Mouse (Mus musculus) embryonic facial prominence, embryonic 14.5 days (tissue): ENCODE results near the gene Madd. TPM values are rescaled to one million over a fixed set of nuclear protein-coding genes. Genes with fewer than 3 reads are reported as not detected.

Experiments
- ATAC-seq: fragments of 200-750 bp; cut with Nextera tagmentation; 2 replicates; pipeline ENCODE4 v1.8.0; 2017; ENCODE audit warnings: low read depth, moderate number of reproducible peaks, moderate TSS enrichment
- DNase-seq: peaks from one replicate; pipeline ENCODE4 v3.0.0-alpha.2; 2015; ENCODE audit warnings: low spot score
- H3K27ac ChIP-seq: fragments of 300-500 bp; sonication (generic); replicated peaks from 2 replicates; pipeline ENCODE4 v1.5.1; 2014; ENCODE audit warnings: low read depth, mild to moderate bottlenecking, low read length, moderate library complexity
- H3K27me3 ChIP-seq: fragments of 300-500 bp; sonication (generic); replicated peaks from 2 replicates; pipeline ENCODE4 v1.6.1; 2014; ENCODE audit warnings: low read length; ENCODE audit not compliant: control insufficient read depth, insufficient read depth
- H3K36me3 ChIP-seq: fragments of 300-500 bp; sonication (generic); 2 replicates; pipeline ENCODE4 v1.6.1; 2014; ENCODE audit warnings: low read length, mixed read lengths; ENCODE audit not compliant: control insufficient read depth, insufficient read depth
- H3K4me1 ChIP-seq: fragments of 300-500 bp; sonication (generic); 2 replicates; pipeline ENCODE4 v1.6.1; 2014; ENCODE audit warnings: antibody characterized with exemption, low read length; ENCODE audit not compliant: control insufficient read depth, insufficient read depth
- H3K4me2 ChIP-seq: fragments of 300-500 bp; sonication (generic); 2 replicates; pipeline ENCODE4 v1.6.1; 2014; ENCODE audit warnings: low read depth, mild to moderate bottlenecking, low read length, moderate library complexity, mixed read lengths
- H3K4me3 ChIP-seq: fragments of 300-500 bp; sonication (generic); 2 replicates; pipeline ENCODE4 v1.5.1; 2014; ENCODE audit warnings: low read depth, mild to moderate bottlenecking, low read length
- H3K9ac ChIP-seq: fragments of 300-500 bp; sonication (generic); 2 replicates; pipeline ENCODE4 v1.6.1; 2014; ENCODE audit warnings: low read depth, mild to moderate bottlenecking, low read length, moderate library complexity, mixed read lengths
- H3K9me3 ChIP-seq: fragments of 300-500 bp; sonication (generic); 2 replicates; pipeline ENCODE4 v1.6.1; 2016; ENCODE audit warnings: low read length; ENCODE audit not compliant: control insufficient read depth
- WGBS: fragments of 180-500 bp; shearing (Covaris S2); extraction: QIAGEN DNeasy Blood & Tissue Kit; methylation state at CpG from one replicate; pipeline ENCODE4 v1.1.7; 2014; 5-methylcytosine and 5-hydroxymethylcytosine counted together
- polyA plus RNA-seq: library from polyadenylated mRNA; unstranded; fragments of >200 nt; fragmentation: Nextera tagmentation; extraction: Ambion mirVana; gene quantifications from 2 replicates; pipeline ENCODE4 v1.2.1, GENCODE M21; 2014

Madd gene
- polyA plus RNA-seq, 1 experiment from 2014 or later: 7.9 TPM

DNA sequence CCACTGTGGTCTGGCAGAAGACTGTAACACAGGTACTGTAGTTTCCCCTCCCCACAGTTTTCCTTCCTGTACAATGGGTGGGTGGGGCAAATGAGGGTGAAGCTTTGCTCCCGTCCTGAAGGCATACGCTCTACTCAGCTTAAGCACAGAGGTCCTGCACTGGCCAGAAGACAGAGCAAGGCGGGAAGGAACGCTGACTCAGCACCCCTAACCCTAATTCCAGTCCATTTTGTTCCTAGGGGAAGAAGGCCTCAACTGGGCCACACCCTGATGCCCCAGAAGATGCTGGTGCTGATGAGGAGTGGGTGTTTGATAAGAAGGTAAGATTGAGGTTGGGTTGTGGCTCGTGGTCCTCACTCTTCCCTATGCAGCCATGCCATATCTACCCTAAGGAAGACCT is 54.9 kb downstream of the Madd start:
- H3K9me3 ChIP-seq: no peaks in the 10 kb centered on the region
- H3K27ac ChIP-seq: no peak overlapping the region
- H3K27me3 ChIP-seq: no peaks in the 10 kb centered on the region
- DNase-seq (no peak), ATAC-seq (no peak)
- no peaks in the 10 kb centered on the region for H3K4me1 ChIP-seq
- no peak overlapping the region for H3K4me3 ChIP-seq
- WGBS: 88% methylated on average over 5 of the region's 5 CpGs
- no peaks in the 10 kb centered on the region for H3K36me3 ChIP-seq
- H3K9ac ChIP-seq: no peak overlapping the region
- no peak overlapping the region for H3K4me2 ChIP-seq

DNA sequence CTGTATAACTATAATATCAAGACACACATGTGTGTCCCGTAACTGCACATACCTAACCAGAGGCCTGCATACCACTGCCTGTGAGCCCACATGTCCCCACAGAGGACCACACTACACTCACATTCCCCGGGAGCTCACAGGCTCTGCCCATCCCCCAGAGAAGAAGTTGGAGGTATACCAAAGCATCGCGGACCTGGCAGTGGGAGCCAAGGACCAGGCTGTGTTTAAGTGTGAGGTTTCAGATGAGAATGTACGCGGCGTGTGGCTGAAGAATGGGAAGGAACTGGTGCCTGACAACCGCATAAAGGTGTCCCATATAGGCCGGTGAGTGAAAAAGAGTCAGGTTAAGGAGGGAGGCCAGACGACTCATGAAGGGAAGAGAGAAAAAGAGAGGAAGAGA is 58.5 kb downstream of the Madd start:
- no peak overlapping the region for H3K4me2 ChIP-seq
- DNase-seq: no peak
- no peak for ATAC-seq
- H3K27me3 ChIP-seq: no peaks in the 10 kb centered on the region; the same call in 1 of the 2 replicates
- WGBS: 85% methylated on average over 10 of the region's 10 CpGs
- H3K36me3 ChIP-seq: no peaks in the 10 kb centered on the region
- H3K9ac ChIP-seq: no peak overlapping the region
- H3K9me3 ChIP-seq: no peaks in the 10 kb centered on the region
- H3K4me1 ChIP-seq: no peaks in the 10 kb centered on the region
- no peak overlapping the region for H3K4me3 ChIP-seq
- no peak overlapping the region for H3K27ac ChIP-seq

DNA sequence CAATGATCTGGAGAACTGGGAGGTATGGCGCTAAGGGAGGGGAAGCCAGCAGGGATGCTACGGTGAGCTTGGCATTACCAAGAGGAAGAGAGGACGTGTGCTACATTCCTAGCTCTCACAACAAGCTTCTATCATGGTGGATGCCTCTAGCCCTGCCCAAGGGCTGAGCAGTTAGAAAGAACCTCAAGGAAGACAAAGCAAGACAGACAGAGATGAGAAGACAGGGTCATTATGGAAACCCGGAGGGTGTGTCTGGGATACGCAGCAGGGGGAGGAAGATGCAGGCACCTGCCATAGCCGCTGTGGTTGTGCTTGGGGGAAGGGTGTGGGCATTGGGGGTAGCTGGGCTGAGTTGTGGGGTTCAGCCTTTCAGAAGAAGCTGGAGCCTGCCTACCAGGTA is 60.1 kb downstream of the Madd start:
- no peak overlapping the region for H3K4me3 ChIP-seq
- ATAC-seq (no peak), DNase-seq (no peak)
- H3K9me3 ChIP-seq: no peaks in the 10 kb centered on the region
- H3K4me1 ChIP-seq: no peaks in the 10 kb centered on the region
- no peaks in the 10 kb centered on the region for H3K36me3 ChIP-seq
- WGBS: 77% methylated on average over 6 of the region's 6 CpGs
- no peak overlapping the region for H3K4me2 ChIP-seq
- H3K9ac ChIP-seq: no peak overlapping the region
- no peaks in the 10 kb centered on the region; the same call in 1 of the 2 replicates for H3K27me3 ChIP-seq
- no peak overlapping the region for H3K27ac ChIP-seq

DNA sequence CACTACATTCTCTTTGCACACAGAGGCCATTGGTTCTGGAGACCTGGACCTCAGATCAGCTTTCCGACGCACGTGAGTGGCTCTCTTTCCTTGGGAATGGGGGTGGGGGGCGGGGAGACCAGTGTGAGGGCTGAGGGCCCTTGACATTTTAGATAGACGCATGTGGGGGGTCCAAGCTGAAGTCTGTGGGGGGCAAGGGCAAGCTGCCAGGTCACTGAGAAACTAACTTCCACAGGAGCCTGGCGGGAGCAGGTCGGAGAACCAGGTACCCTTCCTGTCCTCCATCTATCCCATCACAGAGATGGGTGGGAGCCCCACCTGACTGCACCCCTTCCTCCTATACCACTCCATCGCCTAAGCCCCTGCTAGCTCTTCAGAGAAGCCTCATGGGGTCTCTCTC is 62.1 kb downstream of the Madd start:
- Histone ChIP-seq H3K27ac (no peak overlapping the region), H3K4me1 (no peaks in the 10 kb centered on the region), H3K27me3 (no peaks in the 10 kb centered on the region; the same call in 1 of the 2 replicates), H3K36me3 (no peaks in the 10 kb centered on the region), H3K4me2 (no peak overlapping the region), H3K9ac (no peak overlapping the region), H3K4me3 (no peak overlapping the region), H3K9me3 (no peaks in the 10 kb centered on the region)
- ATAC-seq: no peak
- DNase-seq: no peak
- WGBS: 42% methylated on average over 7 of the region's 8 CpGs

DNA sequence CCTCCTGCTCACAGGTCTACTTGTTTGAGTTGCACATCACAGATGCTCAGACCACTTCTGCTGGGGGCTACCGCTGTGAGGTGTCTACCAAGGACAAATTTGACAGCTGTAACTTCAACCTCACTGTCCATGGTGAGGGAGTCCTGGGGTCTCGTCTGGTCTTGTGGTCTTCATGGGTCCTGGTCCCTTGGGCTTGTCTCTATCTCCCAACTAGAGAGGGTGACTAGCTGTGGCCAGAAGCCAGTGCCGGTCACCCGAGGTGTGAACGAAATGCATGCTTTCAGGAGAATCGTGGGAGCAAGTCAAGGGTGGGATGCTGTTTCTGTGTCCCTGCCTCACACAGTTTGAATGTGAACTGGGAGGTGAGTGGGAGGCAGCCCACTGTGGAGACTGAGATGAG is 62.6 kb downstream of the Madd start:
- H3K9me3 ChIP-seq: no peaks in the 10 kb centered on the region
- no peak overlapping the region for H3K27ac ChIP-seq
- ATAC-seq (no peak), DNase-seq (no peak)
- WGBS: 88% methylated on average over 6 of the region's 6 CpGs
- no peak overlapping the region for H3K9ac ChIP-seq
- H3K27me3 ChIP-seq: no peaks in the 10 kb centered on the region; the same call in 1 of the 2 replicates
- H3K4me1 ChIP-seq: no peaks in the 10 kb centered on the region
- H3K4me3 ChIP-seq: no peak overlapping the region
- no peaks in the 10 kb centered on the region for H3K36me3 ChIP-seq
- H3K4me2 ChIP-seq: no peak overlapping the region

DNA sequence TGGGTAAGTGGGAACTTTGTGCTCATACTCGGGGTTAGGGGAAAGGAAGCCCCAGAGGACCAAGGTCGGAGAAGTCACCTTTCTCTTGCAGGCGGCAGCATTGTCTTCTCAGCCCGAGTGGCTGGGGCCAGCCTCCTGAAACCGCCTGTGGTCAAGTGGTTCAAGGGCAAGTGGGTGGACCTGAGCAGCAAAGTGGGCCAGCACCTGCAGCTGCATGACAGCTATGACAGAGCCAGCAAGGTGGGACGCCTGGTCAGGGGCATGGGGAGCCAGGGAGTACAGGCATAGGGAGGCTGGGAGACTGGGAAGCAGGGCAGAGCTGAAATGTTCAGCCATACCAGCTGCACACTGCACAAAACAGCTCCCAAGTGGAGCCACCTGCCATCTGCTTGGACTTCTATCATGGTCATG is 63.4 kb downstream of the Madd start:
- Histone ChIP-seq H3K4me3 (no peak overlapping the region), H3K36me3 (no peaks in the 10 kb centered on the region), H3K4me1 (peaks cover 3% of the 10 kb centered on the region; the same call in 1 of the 2 replicates), H3K27me3 (no peaks in the 10 kb centered on the region; the same call in 1 of the 2 replicates), H3K27ac (no peak overlapping the region), H3K4me2 (no peak overlapping the region), H3K9me3 (no peaks in the 10 kb centered on the region), H3K9ac (no peak overlapping the region)
- DNase-seq: no peak
- ATAC-seq: no peak
- WGBS: 73% methylated on average over 6 of the region's 6 CpGs

DNA sequence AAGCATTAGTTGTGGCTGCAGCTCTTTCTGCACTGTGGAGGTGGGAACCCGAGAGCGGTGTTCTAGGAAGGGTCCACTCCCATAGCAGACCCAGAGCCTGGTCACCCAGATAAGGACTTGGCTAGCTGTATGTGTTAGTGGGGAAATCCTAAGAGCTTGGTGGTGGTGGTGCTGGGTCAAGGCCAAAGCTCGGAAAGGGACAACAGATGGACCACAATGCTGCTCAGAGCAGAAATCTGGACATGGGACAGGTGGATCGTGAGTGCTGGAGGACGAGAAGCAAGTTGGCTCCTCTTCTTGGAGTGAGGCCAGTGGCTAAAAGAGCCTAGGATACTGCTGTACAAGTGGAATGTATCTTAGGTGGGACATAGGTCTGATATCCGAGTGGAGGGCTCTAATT is 64.1 kb downstream of the Madd start:
- Histone ChIP-seq H3K27ac (no peak overlapping the region), H3K9me3 (no peaks in the 10 kb centered on the region), H3K4me1 (peaks cover 4% of the 10 kb centered on the region; the same call in 1 of the 2 replicates), H3K4me3 (no peak overlapping the region), H3K9ac (no peak overlapping the region), H3K4me2 (no peak overlapping the region), H3K36me3 (no peaks in the 10 kb centered on the region), H3K27me3 (no peaks in the 10 kb centered on the region; the same call in 1 of the 2 replicates)
- ATAC-seq: no peak
- 77% methylated on average over 6 of the region's 6 CpGs for WGBS
- DNase-seq: no peak

DNA sequence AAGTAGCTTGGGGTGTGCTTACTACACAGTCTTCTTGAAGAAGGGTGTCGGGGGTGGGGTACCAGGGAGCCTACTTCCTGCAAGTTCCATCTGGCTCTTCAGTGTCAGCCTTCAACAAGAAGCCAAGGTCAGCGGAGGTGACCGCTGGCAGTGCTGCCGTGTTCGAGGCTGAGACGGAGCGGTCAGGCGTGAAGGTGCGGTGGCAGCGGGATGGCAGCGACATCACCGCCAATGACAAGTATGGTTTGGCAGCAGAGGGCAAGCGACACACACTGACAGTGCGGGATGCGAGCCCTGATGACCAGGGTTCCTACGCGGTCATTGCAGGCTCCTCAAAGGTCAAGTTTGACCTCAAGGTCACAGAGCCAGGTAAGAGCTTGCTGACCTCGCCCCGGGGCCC is 64.6 kb downstream of the Madd start:
- WGBS: 89% methylated on average over 18 of the region's 19 CpGs
- no peak overlapping the region for H3K4me2 ChIP-seq
- H3K4me1 ChIP-seq: peaks cover 4% of the 10 kb centered on the region; the same call in 1 of the 2 replicates
- H3K27ac ChIP-seq: no peak overlapping the region
- H3K27me3 ChIP-seq: no peaks in the 10 kb centered on the region; the same call in 1 of the 2 replicates
- no peak overlapping the region for H3K9ac ChIP-seq
- DNase-seq: no peak
- ATAC-seq: no peak
- no peak overlapping the region for H3K4me3 ChIP-seq
- no peaks in the 10 kb centered on the region for H3K36me3 ChIP-seq
- H3K9me3 ChIP-seq: no peaks in the 10 kb centered on the region

DNA sequence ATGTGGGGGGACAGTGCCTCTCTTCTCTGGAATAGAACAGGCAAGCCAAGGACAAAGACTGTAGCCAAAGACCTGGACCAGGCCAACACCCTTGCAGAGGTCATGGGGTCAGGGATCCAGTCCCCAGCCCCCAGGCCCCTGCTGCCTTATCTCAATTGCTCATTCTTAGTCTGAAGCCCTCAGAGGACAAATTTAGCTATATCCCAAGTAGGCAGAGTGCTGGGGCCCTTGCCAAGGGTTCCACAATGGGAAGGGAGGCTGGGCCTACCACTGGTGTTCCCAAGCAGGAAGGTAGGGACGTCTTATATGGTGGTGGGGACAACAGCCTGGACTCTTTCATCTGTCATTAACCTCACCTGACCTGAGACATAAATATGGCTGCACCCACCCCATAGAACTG is 65.0 kb downstream of the Madd start:
- 79% methylated on average over 1 of the region's 1 CpGs for WGBS
- Histone ChIP-seq H3K36me3 (no peaks in the 10 kb centered on the region), H3K27me3 (no peaks in the 10 kb centered on the region; the same call in 1 of the 2 replicates), H3K4me2 (no peak overlapping the region), H3K9me3 (no peaks in the 10 kb centered on the region), H3K9ac (no peak overlapping the region), H3K27ac (no peak overlapping the region), H3K4me1 (peaks cover 4% of the 10 kb centered on the region; the same call in 1 of the 2 replicates), H3K4me3 (no peak overlapping the region)
- ATAC-seq (no peak), DNase-seq (no peak)
